Mouse (Mus musculus) G1E (cell line): ENCODE data around the gene Dph3.

Experiments used
- CTCF ChIP-seq: IDR thresholded peaks from 2 replicates; pipeline ENCODE4 v1.5.1; 2012; ENCODE audit warnings: low read depth, low read length, inconsistent platforms, mixed read lengths
- POLR2AphosphoS5 ChIP-seq: IDR thresholded peaks from 2 replicates; pipeline ENCODE4 v1.6.1; 2012; ENCODE audit warnings: low read depth, low read length, inconsistent platforms; ENCODE audit not compliant: insufficient replicate concordance

DNA sequence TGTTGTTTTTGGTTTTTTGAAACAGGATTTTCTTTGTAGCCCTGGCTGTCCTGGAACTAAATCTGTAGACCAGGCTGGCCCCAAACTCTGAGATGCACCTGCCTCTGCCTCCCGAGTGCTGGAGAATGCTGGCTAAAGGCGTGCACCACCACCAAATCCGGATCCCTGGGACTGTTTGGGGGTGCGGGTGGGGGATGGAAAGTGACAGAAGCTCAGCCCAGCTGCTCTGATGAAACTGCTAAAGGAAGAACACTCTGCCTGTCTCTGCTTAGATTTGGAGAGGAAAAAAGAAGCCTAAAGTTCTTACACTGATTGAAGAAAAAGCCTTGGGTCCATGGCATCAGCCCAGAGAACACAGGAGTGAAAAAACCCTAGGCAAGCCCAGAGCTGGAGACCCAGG lies 18.0 kb upstream of the Dph3 start:
- TF ChIP-seq CTCF: no peak
- no peak for TF ChIP-seq POLR2AphosphoS5
